Mouse (Mus musculus): Measurements from ENCODE around the gene Fgf10. TPM values are rescaled to one million over a fixed set of nuclear protein-coding genes. Genes with fewer than 3 reads are reported as not detected.

Gene Fgf10
- total and polyA plus RNA-seq, 3 experiments: not detected

DNA sequence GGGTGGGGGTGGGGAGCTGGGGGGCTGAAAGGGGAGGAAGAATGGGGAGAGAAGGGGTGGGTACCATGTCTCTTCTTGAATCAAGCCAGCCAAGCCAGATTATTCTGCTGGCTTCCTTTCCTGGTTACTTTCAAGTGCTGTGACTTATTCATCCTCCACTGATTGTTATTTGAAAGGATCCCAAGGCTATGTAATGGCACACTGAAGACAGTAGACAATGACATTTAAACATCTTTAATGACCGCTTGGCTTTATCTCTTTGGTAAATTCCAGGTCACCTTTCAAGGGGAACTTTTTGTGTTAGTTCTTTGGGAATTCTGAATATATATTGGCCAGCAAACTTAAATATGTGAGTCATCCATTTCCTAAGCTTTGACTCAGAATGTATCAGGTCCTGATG is 47.1 kb downstream of the Fgf10 start:
- dilution Hi-C loops (cut with MboI; ENCODE audit: extremely low pct_ligation_motif_present, extremely low pct_unique_long_range_greater_than_20kb, low sequenced_read_pairs): no loop called here
- no peaks in the 10 kb centered on the region for H3K27me3 ChIP-seq (replicated peaks)

DNA sequence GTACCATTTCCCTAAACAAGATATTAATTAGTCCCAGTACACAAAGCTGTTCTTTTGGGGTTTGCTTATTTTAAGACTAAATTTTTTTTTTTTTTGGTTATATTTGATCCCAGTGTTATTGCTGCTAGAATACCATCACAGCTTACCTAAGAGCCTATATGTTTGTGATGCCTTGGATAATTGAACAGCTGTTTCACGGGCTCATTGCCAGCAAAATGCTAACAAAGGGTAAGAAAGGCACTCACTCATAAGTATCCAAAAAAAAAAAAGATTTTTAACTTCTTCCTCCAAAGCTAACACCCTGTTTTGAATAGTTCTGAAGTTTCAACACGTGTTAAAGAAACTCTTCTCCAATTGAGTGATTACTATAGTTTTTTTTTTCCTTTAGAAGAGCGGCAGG is 48.8 kb downstream of the Fgf10 start:
- no peak for DNase-seq (ENCODE audit: extremely low read depth)
- in situ Hi-C loops (cut with MboI; ENCODE audit: low pct_ligation_motif_present, low pct_unique_long_range_greater_than_20kb, low sequenced_read_pairs) (no loop called here), dilution Hi-C loops (cut with MboI; ENCODE audit: extremely low pct_ligation_motif_present, extremely low pct_unique_long_range_greater_than_20kb, low sequenced_read_pairs) (no loop called here)
- Histone ChIP-seq H3K9me3 (replicated peaks; ENCODE audit: low read length) (no peaks in the 10 kb centered on the region), H3K4me3 (replicated peaks in 1 of 3; ENCODE audit: low read depth in 2 of 3, low read length in 2 of 3, poor library complexity in 1 of 3) (no peak overlapping the region), H3K9ac (ENCODE audit: insufficient read depth, low read depth) (no peak overlapping the region), H3K4me2 (ENCODE audit: insufficient read depth, low read depth, poor library complexity, severe bottlenecking) (no peak overlapping the region), H3K36me3 (replicated peaks in 1 of 2; ENCODE audit: control insufficient read depth in 1 of 2, insufficient read depth in 1 of 2, low read length in 1 of 2) (no peaks in the 10 kb centered on the region), H3K27me3 (replicated peaks) (no peaks in the 10 kb centered on the region), H3K4me1 (ENCODE audit: control insufficient read depth in 1 of 2, insufficient read depth in 2 of 2) (no peaks in the 10 kb centered on the region), H3K79me2 (replicated peaks; ENCODE audit: control insufficient read depth, extremely low read depth, insufficient read depth, poor library complexity, severe bottlenecking) (no peaks in the 10 kb centered on the region), H3K27ac (ENCODE audit: insufficient read depth, low read depth) (no peak overlapping the region)
- TF ChIP-seq MAZ (IDR thresholded peaks at IDR 0.05; ENCODE audit: low read depth, low read length): no peak
- no peak for TF ChIP-seq ZNF384 (IDR thresholded peaks at IDR 0.05; ENCODE audit: low read depth, low read length)
- no peak for TF ChIP-seq POLR2AphosphoS2 (IDR thresholded peaks at IDR 0.05; ENCODE audit: low read depth, low read length)
- no peak for TF ChIP-seq HCFC1 (IDR thresholded peaks at IDR 0.05; ENCODE audit: low read depth, low read length)
- no peak for TF ChIP-seq KAT2A (IDR thresholded peaks at IDR 0.05; ENCODE audit: insufficient replicate concordance, low read length)
- no peak for TF ChIP-seq PAX5 (IDR thresholded peaks at IDR 0.05; ENCODE audit: low read length)
- TF ChIP-seq MAFK (IDR thresholded peaks at IDR 0.05; ENCODE audit: insufficient replicate concordance, low read length): no peak
- TF ChIP-seq UBTF (IDR thresholded peaks at IDR 0.05; ENCODE audit: low read depth, low read length): no peak
- no peak for TF ChIP-seq CHD1 (IDR thresholded peaks at IDR 0.05; ENCODE audit: low read depth, low read length)
- TF ChIP-seq MAX (IDR thresholded peaks at IDR 0.05; ENCODE audit: low read length): no peak
- TF ChIP-seq EP300 (IDR thresholded peaks at IDR 0.05; ENCODE audit: low read length): no peak

More for the DNA sequence above, 47.1 kb downstream of the Fgf10 start:
- in situ Hi-C loops (cut with MboI; ENCODE audit: low pct_ligation_motif_present, low pct_unique_long_range_greater_than_20kb, low sequenced_read_pairs): no loop called here
- Histone ChIP-seq H3K4me1 (ENCODE audit: control insufficient read depth in 1 of 2, insufficient read depth in 2 of 2) (no peaks in the 10 kb centered on the region), H3K9me3 (replicated peaks; ENCODE audit: low read length) (no peaks in the 10 kb centered on the region), H3K79me2 (replicated peaks; ENCODE audit: control insufficient read depth, extremely low read depth, insufficient read depth, poor library complexity, severe bottlenecking) (no peaks in the 10 kb centered on the region), H3K36me3 (replicated peaks in 1 of 2; ENCODE audit: control insufficient read depth in 1 of 2, insufficient read depth in 1 of 2, low read length in 1 of 2) (no peaks in the 10 kb centered on the region), H3K9ac (ENCODE audit: insufficient read depth, low read depth) (no peak overlapping the region), H3K4me3 (replicated peaks in 1 of 3; ENCODE audit: low read depth in 2 of 3, low read length in 2 of 3, poor library complexity in 1 of 3) (no peak overlapping the region), H3K4me2 (ENCODE audit: insufficient read depth, low read depth, poor library complexity, severe bottlenecking) (no peak overlapping the region), H3K27ac (ENCODE audit: insufficient read depth, low read depth) (no peak overlapping the region)
- no peak for DNase-seq (ENCODE audit: extremely low read depth)
- TF ChIP-seq ZNF384 (IDR thresholded peaks at IDR 0.05; ENCODE audit: low read depth, low read length) (no peak), TCF12 (IDR thresholded peaks at IDR 0.05; ENCODE audit: low read depth, low read length) (no peak), IRF4 (IDR thresholded peaks at IDR 0.05; ENCODE audit: low read depth, low read length) (no peak), ELF1 (IDR thresholded peaks at IDR 0.05; ENCODE audit: low read depth, low read length) (no peak), TBP (conservative IDR thresholded peaks at IDR 0.05; ENCODE audit: low read depth, low read length) (no peak), BHLHE40 (IDR thresholded peaks at IDR 0.05; ENCODE audit: low read depth, low read length) (no peak), CTCF (conservative IDR thresholded peaks at IDR 0.05 in 1 of 2, IDR thresholded peaks at IDR 0.05 in 1 of 2; ENCODE audit: low read depth in 2 of 2, low read length in 2 of 2) (no peak), MAZ (IDR thresholded peaks at IDR 0.05; ENCODE audit: low read depth, low read length) (no peak), ZKSCAN1 (IDR thresholded peaks at IDR 0.05; ENCODE audit: borderline replicate concordance, low read depth, low read length) (no peak), USF2 (conservative IDR thresholded peaks at IDR 0.05; ENCODE audit: low read depth, low read length) (no peak), ZMIZ1 (IDR thresholded peaks at IDR 0.05; ENCODE audit: low read depth, low read length) (no peak), MXI1 (IDR thresholded peaks at IDR 0.05; ENCODE audit: low read depth, low read length) (no peak), RAD21 (IDR thresholded peaks at IDR 0.05; ENCODE audit: low read depth, low read length) (no peak), KAT2A (IDR thresholded peaks at IDR 0.05; ENCODE audit: insufficient replicate concordance, low read length) (no peak)

Measured in CH12.LX (cell line).